Mouse (Mus musculus) MEL (cell line): ENCODE measurements around the gene Fgfbp3.

ENCODE experiments used
- CTCF ChIP-seq, 3 experiments: IDR thresholded peaks in 2 of 3; conservative IDR thresholded peaks in 1 of 3; 2 replicates each; pipeline ENCODE4 v1.5.1; 2011 to 2012; ENCODE audit warnings: low read length in 3 of 3, low read depth in 2 of 3, mild to moderate bottlenecking in 2 of 3, improper control_type of control experiment in 1 of 3, inconsistent platforms in 1 of 3, mixed read lengths in 1 of 3, moderate library complexity in 1 of 3; ENCODE audit not compliant: control insufficient read depth in 1 of 3, insufficient read depth in 1 of 3, poor library complexity in 1 of 3, severe bottlenecking in 1 of 3
- ELF1 ChIP-seq: IDR thresholded peaks from 2 replicates; pipeline ENCODE4 v1.6.1; 2014; ENCODE audit warnings: low read depth, mild to moderate bottlenecking, inconsistent platforms, low read length, improper control_type of control experiment, moderate library complexity
- EP300 ChIP-seq, 2 experiments: IDR thresholded peaks; 2 replicates each; pipeline ENCODE4 v1.6.1; 2011; ENCODE audit warnings: improper control_type of control experiment in 2 of 2, low read length in 2 of 2, low read depth in 1 of 2, mild to moderate bottlenecking in 1 of 2
- ETS1 ChIP-seq: IDR thresholded peaks from 2 replicates; pipeline ENCODE4 v1.6.1; 2012; ENCODE audit warnings: low read depth, mild to moderate bottlenecking, inconsistent platforms, low read length, improper control_type of control experiment, moderate library complexity
- GABPA ChIP-seq: IDR thresholded peaks from 2 replicates; pipeline ENCODE4 v1.6.1; 2012; ENCODE audit warnings: low read depth, mild to moderate bottlenecking, inconsistent platforms, low read length, improper control_type of control experiment, moderate library complexity
- GATA1 ChIP-seq: IDR thresholded peaks from 2 replicates; pipeline ENCODE4 v1.6.1; 2011; ENCODE audit warnings: low read depth, low read length, improper control_type of control experiment
- MAX ChIP-seq: IDR thresholded peaks from 2 replicates; pipeline ENCODE4 v1.6.1; 2011; ENCODE audit warnings: low read length, improper control_type of control experiment
- MEF2A ChIP-seq: IDR thresholded peaks from 2 replicates; pipeline ENCODE4 v1.6.1; 2014; ENCODE audit warnings: low read depth, mild to moderate bottlenecking, inconsistent platforms, low read length, improper control_type of control experiment; ENCODE audit not compliant: poor library complexity, insufficient replicate concordance, severe bottlenecking; ENCODE audit errors: extremely low read depth
- MYB ChIP-seq: IDR thresholded peaks from 2 replicates; pipeline ENCODE4 v1.6.1; 2011; ENCODE audit warnings: mild to moderate bottlenecking, low read depth, low read length, improper control_type of control experiment
- NRF1 ChIP-seq: IDR thresholded peaks from 2 replicates; pipeline ENCODE4 v1.6.1; 2014; ENCODE audit warnings: low read depth, mild to moderate bottlenecking, inconsistent platforms, low read length, improper control_type of control experiment, moderate library complexity; ENCODE audit not compliant: poor library complexity, insufficient read depth, severe bottlenecking
- POLR2A ChIP-seq, 2 experiments: IDR thresholded peaks; 2 replicates each; pipeline ENCODE4 v1.6.1; 2011 to 2012; ENCODE audit warnings: low read length in 2 of 2, mild to moderate bottlenecking in 2 of 2, control low read depth in 1 of 2, improper control_type of control experiment in 1 of 2, low read depth in 1 of 2, moderate library complexity in 1 of 2; ENCODE audit not compliant: control insufficient read depth in 1 of 2, insufficient read depth in 1 of 2, poor library complexity in 1 of 2
- RCOR1 ChIP-seq: IDR thresholded peaks from 2 replicates; pipeline ENCODE4 v1.6.1; 2012; ENCODE audit warnings: low read depth, mild to moderate bottlenecking, inconsistent platforms, low read length, improper control_type of control experiment
- UBTF ChIP-seq: IDR thresholded peaks from 2 replicates; pipeline ENCODE4 v1.6.1; 2012; ENCODE audit warnings: low read depth, mild to moderate bottlenecking, inconsistent platforms, low read length, improper control_type of control experiment, moderate library complexity, borderline replicate concordance; ENCODE audit not compliant: insufficient read depth

GRCm38 (mm10) chr19:36887706-36888105 is 31.7 kb downstream of the Fgfbp3 start:
- no peak for TF ChIP-seq MEF2A
- no peak for TF ChIP-seq CTCF (IDR thresholded peaks at IDR 0.05 in 2 of 3, conservative IDR thresholded peaks at IDR 0.05 in 1 of 3; ENCODE audit: control insufficient read depth in 1 of 3, insufficient read depth in 1 of 3, low read depth in 2 of 3, low read length in 3 of 3, poor library complexity in 1 of 3, severe bottlenecking in 1 of 3)
- no peak for TF ChIP-seq POLR2A (IDR thresholded peaks at IDR 0.05; ENCODE audit: control insufficient read depth in 1 of 2, insufficient read depth in 1 of 2, low read depth in 1 of 2, low read length in 2 of 2, poor library complexity in 1 of 2)
- TF ChIP-seq ELF1 = no peak
- TF ChIP-seq EP300 (IDR thresholded peaks at IDR 0.05; ENCODE audit: low read depth in 1 of 2, low read length in 2 of 2) = no peak
- no peak for TF ChIP-seq GABPA
- TF ChIP-seq UBTF = no peak
- TF ChIP-seq MYB = no peak
- TF ChIP-seq NRF1 = no peak
- no peak for TF ChIP-seq RCOR1
- no peak for TF ChIP-seq GATA1
- TF ChIP-seq ETS1 = no peak
- no peak for TF ChIP-seq MAX
